Mouse (Mus musculus) heart, adult 9 months (tissue): ENCODE measurements at regions not wholly inside any gene's neighbourhood (a gene's known extent, or its start where the extent isn't known, plus 50 kb on each side); places are given as distances from the start of the nearest gene placed in this dataset.
A peak's percentile ranks its signal among the peaks of the same experiment; 100 is the strongest.

Experiments used
- DNase-seq, 2 experiments: peaks; one replicate each; pipeline ENCODE4 v3.0.0; 2022; ENCODE audit warnings: low spot score in 2 of 2

DNA sequence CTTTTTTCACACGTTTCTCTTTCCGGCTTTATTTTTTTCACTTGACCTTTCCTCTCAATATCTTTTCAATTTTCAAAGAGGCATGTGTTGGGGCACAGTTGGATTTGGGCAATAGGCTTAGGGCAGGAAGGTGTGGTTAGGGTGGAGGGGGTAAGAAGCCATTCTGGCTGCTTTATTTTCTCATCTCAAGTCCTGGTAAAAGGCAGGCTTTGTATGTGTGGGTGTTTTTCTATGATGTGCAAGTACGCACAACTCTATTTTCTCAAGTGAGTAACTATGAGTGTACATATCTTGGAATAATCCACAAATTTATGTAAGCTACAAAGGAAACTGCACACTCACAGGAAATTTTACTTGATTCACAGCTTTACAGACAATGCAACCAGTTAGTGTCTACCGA is 121.5 kb upstream of the Ifne start:
- DNase-seq = no peak

DNA sequence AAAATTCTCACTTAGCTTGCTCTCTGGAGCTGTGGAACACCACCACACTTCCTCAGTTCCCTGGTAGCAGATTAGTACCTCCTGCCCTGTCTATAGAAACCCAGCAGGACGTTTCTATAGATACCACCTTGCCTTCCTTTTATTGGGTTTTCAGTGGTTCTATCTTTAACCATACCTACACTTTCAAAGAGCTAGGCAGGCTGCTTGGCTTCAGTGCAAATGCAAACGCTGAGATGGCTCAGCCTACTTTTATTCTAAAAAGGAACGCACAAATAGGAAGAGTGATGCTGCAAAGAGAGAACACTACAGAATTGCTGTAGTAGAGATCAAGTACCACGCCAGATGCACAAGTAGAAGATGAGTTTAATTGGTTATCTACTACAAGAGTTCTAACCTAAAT is 120.9 kb upstream of the Ifne start:
- no peak for DNase-seq

DNA sequence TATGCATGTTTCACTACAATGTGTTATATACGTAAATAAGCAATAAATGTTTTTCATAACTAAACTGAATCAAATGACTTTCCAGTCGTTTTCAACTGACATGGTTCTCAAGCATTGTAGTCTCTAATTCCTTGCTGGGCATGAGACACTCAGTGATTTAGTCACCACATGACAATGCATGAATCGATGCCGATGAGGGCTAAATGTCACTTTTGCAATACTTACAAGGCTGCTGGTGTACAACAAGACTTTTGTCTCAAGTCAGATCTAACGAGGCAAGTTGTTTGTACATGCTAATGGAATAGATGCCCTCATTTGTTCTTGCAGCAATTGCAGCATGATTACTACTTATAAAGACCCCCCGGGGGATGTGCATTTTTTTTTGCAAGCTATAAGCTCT is 120.2 kb upstream of the Ifne start:
- DNase-seq = no peak

DNA sequence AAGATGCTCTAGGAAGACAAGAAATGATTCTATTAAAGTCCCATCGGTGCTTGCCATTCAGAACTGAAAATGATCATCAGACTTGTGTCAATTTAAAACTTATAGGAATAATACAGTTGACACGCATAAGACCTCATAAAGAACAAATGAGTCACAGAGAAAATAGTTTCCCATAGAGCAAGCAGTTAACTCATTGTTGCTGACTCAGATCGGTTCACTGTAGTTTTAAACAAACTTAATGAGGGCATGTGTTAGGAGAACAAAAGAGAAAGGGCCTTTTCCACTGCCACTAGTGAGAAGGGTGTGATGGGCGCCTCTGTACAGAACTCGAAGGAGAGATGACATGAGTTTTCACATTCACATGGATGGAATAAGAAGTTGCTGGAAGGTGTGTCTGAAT is 118.3 kb upstream of the Ifne start:
- no peak for DNase-seq

DNA sequence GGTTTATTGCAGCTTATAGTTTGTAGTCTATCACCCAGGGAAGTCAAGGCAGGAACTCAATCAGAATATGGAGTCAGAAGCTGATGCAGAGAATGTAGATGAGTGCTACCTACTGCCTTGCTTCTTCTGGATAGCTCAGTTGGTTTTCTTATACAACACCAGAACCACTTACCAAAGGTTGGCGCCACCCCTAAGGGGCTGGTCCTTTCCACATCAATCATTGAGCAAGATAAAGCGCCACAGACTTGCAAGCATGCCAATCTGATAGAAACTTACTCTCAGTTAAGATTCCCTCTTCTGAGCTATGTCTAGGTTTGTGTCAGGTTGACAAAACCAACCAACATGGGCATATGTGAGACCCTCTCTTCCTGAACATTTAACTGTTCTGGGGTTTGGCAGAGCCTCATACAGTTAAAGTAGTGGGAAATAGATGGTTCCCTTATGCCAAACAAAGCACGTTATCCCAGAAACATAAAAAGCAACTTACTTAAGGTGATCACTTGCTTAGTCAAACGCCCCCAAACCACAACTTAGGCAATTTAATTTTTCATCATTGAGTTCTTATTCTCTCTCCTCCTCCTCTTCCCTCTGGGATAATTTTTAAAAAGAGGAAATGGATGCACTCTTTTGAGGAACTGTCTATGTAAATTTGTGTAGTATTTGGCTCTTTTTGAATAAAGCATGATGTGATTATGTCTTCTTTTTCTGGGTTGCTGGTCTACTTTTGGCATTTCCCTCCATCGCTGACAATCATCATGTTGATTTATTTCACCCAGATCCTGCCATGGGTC is 115.3 kb upstream of the Ifne start:
- DNase-seq = no peak

DNA sequence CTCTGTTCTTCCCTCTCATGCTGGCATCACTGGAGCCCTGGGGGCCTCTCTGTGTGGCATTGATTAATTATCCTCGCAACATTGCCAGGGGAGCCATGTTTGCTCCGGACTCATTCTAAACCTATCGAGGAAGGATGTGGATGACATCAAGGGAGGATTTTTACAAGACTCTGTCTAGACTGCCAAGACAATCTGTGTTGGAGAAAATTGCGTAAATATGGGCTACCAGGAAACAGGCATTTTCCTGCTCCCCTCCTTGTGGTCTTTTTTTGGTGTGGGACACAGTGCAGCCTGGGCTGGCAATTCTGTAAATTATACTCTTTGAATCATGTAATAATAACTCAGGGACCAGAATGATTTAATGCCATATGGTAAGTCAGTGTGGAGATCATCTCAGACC is 114.5 kb upstream of the Ifne start:
- no peak for DNase-seq

DNA sequence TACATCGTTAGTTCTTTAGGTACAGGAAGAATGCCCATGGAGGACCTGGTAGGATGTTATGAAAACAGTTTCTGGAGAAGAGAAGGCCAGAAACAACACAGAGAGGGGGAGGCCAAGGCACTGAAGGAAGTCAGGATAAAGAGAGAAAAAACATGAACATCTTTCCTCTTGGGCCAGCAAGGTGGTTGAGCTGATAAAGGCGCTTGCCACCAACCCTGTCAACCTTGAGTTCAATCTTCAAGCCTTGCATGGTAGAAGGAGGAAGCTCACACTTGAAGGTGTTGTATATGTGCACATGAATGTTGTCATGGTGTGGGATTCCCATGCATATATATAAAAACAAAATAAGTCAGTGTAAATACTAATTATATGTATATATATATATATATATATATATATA is 112.5 kb upstream of the Ifne start:
- no peak for DNase-seq

DNA sequence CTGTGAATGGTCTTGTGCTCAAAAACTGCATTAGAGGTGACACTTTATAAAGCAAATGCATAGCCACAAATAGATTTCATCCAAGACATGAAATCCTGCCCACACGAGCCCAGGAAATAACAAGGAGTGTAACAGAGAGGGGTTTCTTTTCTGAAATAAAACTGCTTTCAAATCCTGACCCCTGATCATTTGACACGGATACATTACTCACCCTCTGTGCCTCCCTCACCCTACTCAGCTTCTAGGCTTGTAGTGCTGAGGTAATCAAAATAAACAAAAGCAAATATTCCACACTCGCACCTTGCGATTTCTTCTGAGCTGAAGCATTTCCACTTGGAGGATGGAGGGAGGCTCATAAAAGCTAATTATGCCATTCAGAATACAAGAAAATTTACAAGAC is 108.4 kb upstream of the Ifne start:
- no peak for DNase-seq

DNA sequence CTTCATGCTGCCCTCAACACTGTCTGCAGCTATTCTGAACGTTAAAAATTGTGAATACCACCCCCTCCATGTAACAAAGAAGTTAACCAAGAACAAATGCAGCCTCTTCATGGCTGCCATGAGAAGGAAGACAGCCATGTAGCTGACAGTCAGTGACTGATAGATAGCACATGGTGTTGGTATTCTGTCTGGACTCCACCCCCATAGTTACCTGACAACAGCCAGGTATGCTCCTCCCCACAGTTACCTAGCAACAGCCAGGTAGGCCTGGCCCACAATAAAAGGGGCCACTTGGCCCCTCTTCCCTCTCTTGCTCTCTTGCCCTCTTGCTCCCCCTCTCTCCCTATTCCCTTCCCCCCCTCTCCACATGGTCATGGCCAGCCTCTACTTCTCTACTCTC is 107.1 kb upstream of the Ifne start:
- DNase-seq = no peak

DNA sequence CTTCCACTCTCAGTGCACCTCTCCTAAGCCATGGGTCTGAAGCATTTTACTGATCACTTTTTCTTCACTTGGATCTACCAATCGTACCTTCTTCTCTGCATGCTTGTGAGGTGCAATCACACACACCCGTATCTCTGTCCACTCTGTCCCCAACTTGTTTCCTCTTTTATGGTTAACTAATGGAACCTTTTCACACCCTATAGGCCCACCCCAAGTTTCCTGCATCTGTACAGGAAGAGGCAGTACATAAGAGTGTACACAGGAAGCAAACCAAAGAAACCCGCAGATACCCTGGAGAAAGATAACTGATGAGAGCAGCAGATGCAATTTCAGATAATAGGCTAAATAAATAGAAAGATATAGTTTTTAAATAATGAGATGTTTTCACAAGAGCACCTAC is 102.5 kb upstream of the Ifne start:
- DNase-seq = no peak

DNA sequence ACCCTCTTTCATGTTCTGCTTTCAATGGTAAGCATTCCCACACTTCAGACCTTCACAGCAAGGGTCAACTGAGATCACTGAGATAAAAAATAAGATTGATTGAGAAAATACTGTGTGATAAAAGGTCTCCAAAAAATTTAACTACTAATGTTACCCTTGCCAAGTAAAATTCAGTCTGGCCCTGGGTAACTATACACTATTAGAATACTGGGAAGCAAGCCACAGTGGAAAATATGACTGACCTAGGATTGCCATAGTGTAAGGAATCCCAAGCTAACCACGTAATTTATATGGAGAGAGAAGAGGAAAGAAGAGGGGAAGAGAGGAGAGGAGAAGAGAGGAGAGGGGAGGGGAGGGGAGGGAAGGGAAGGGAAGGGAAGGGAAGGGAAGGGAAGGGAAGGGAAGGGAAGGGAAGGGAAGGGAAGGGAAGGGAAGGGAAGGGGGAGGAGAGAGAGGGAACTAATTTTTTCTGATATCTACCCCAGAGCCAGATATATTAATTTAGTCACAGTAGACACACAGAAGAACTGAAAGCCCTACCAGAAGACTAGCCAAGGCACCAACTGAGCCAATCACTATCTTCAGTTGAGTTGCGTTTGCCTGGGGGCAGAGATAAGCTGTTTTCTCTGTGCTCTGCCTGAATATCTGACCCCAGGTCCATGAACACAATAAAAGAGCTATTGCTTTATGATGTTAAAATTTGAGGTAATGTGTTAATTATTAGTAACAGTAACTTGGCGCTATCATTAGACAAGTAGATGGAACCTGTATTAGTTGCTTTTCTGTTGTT is 97.3 kb upstream of the Ifne start:
- no peak for DNase-seq

DNA sequence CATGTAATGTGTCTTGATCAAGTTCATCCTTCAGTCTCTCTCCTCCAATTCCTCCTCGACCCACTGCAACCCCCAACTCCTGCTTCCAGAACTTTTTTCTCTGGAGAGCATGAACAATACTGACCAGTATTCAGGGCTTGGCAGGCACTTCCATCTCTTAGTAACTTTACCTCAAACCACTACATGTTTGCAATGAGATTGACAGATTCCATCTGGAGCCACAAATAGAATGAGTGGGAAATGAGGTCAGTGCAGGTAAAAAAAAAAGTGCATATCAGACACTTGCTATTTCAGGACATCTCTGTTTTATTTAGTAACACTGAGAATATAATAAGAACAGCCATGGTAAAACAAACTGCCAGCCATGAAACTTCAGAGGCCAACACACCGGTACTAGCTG is 94.5 kb upstream of the Ifne start:
- DNase-seq = peak; percentile 19 to 24

DNA sequence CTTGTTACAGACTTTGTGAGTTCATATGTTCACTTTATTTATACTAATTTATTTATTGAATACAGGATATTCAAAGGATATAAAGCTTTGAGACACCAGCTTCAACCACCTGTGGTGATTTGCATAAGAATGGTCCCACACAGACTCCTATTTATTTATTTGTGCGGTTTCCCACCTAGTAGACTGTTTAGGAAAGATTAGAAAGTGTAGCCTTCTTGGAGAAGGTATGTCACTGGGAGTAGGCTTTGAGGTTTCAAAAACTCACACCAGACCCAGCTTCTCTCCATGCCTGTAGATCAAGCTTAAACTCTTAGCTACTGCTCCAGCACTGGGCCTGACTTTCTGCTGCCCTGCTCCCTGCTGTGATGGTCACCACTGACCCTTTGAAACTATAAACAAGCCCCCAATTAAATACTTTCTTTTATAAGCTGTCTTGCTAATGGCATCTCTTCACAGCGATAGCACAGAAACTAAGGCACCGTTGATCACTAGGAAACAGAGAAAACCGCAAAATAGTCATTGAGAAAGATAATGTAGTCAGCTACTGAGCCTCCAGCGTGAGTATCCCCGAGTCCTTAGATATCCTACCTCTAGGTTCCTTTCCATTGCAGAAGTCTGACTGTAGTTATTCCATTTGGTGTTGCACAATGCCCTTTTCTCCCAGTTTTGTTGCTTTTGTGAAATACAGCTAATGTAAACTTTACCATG is 89.3 kb upstream of the Ifne start:
- no peak for DNase-seq

DNA sequence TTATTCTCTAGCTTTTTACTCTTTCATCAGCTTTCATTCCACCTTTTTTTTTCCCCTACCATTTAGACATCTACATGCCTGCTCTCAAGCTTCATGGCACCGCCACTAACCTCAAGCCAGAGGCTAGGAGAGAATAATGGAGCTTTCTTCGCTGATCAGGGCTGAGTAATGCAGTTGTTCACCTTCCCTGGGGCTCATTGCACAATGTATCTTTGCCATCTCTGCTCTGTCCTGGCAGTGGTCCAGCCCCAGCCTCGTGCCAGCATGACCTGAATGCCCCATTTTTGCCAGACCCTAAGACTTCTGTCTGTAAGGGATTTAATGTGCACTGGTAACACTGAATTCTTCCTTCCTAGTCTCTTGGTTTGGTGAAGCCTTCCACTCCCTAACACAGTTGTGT is 79.6 kb upstream of the Ifne start:
- no peak for DNase-seq

DNA sequence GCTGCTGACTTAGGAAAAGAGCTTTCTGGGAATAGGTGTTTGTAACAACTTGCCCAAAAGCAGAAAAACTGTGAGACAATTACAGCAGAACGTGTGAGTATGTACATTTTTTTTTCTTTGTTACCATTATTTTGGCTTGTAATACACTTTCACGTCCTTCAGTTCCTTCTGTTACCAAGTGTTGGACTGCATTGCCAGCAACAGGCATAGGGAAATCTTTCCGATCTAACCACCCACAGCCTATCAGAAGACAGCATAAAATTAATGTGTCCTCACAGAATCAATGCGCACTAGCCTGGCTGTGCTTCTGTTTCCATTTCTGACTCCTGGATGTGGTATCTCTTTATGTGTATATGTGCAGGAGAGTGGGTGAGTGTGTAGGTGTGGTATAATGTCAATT is 76.6 kb upstream of the Ifne start:
- no peak for DNase-seq

DNA sequence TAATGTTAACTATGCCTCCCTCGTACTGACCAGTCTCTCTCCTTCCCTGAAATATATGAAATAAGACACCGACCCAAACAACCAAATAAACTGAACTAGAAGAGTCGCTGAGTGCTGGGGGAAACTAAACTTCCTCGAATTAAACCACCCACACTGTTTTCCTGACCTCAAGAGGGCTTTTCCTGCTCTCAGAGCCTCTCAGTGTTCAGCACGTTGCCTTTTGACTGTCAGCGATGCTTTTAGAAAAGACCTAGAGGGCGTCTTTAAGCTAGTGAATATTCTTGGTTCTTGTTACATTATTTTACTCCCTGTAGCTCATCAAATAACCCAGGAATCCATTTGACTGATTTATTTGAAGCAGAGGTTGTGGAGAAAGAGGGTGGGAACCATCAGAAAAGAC is 76.2 kb upstream of the Ifne start:
- no peak for DNase-seq

DNA sequence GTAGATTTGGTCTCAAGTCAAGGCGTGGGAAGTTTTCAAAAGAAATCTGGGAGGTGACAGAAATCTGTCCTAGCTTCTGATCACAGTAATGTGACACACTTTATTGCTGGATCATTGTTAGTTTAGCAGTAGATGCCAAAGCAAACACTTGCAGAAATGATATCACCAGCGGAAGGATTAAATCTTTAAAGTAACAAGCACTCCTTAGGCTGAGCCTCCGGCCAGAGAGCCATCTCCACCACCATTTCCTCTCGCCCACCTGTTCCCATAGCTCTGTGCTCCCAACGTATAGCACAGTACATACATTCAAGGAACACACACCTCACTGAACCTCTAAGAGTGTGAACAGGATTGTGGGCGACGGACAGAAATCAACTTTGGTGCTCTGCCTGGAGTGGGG is 75.6 kb upstream of the Ifne start:
- DNase-seq = no peak

DNA sequence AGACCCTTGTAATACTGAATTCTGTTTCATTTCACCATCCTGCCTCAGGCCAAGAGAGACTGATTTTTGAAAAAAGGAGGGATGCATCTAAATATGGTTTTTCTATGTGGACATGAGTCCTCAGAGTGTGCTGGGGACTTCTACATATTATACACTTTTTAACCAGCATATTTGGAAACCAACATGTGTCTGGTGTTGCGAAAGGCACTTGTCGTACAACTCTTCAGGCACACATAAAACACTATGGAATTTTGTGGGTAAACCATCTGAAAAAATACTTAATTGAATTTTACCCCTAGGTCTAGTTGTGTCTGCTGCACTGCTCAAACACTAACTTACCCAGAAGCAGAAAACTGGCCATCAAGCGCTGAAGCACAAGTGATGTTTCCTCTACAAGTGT is 74.0 kb upstream of the Ifne start:
- DNase-seq = no peak

DNA sequence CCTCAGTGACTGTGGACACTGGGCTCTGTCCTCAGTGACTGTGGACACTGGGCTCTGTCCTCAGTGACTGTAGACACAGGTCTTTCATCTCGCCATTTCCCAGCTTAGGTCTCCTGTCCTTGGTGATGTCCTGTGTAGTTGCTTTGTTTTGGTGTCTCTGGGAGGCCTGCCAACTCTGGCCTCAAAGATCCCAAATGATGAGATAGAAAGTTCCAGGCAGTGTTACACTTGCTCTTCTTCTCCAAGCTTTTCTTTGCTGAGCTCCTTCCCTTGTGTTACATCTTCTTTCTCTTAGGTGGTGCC is 71.0 kb upstream of the Ifne start:
- DNase-seq = no peak

DNA sequence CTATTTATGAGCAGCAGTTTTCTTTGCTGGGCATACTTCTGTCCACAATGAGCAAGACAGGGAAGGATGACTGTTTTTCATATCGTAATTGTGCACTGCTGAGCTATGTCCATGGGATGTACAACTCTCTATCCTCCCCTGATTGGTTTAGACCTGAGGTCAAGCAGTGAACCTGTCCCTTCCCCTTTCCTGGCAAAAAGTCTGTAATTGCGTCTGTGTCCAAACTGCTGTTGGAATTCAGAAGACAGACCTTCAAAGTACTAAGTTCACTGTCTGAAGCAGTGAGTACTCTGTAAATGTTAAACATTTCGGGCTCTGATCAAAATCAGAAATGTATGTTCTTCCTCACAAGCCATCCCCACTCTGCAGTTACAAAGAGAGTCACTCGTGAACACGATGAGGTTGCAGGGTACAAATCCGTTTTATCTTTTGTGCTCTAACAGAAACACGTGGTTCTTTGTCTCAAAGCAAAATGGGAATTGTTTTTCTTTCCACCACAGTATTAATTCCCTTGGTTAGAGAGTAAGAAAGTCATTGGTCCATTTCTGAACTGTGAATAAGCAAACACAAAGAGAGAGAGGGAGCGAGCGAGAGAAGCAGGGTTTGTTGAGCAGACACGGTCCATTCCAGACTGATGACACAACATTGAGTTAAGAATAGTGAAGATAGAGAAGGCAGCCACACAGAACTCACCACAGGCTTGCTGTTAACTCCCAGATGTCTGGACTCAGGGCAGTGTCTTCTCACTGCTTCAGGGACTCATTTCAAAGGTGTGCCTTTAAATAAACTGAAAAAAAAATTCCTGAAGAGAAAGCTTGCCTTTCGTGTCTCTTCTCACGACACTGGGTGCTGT is 70.4 kb upstream of the Ifne start:
- peak; percentile 13 to 40 for DNase-seq

DNA sequence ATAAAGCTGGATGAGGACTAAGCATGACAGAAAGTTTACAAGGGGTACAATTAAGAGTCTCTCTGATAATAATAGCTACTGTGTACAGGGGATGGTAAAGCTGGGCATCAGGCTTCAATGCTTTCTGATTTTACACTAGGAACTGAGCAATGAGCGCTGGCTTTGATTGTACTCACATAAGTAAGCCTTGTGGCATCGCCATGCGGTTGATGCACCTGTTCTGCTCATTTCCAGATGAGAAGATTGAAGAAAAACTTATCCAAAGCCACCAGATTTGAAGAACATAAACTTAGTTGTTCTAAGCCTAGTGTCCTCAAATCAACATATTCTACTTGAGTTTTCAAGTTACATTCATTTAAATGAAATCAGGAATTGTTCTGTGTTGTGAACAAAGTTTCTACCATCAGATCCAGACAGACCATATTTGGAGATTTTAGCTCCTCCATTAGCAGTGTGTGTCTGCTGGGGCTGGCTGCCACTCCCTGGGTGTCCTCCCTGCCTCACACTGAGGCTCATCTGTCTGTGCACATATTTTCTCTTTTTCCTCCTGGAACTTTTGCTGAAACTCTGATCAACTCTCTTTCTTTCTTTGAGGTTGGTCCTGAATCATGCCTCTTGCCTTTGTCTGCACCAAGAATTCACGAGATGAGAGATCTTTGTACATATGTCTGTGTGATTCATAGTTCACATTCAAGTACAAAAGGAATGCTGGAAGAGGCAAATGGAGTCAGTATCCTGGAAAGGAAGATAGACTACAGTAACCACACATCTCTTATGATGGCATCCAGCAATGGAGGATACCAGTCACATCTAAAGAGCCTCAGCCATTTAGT is 68.2 kb upstream of the Ifne start:
- no peak for DNase-seq
